12 mouse cellular contexts compared by ENCODE assay signal in the genomic region with DNA sequence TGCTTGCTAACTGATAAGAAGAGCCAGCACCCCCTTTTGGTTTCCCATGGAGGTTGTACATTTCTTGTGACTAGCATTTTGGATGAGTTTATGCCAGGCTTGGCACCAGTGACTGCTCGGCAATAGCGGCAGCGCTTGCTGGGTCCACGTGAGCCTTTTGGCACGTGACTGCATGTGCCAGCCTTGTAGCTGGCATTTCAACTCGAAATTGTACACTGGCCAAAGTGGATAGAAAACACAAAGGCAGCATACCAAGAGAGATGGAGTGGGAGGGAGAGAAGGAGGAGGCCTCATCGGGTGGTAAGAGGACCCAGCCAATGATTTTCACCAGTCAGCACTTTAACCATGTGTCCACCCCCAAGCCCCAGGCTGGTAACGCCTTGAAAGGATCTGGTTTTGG. TPM values are rescaled to one million over a fixed set of nuclear protein-coding genes. Genes with fewer than 3 reads are reported as not detected.
A peak's percentile ranks its signal among the peaks of the same experiment; 100 is the strongest.
DNase-seq lines count a peak whose midpoint lies in the region; ATAC-seq lines count a peak whose summit lies in the region.
"Had no signal": no experiment of that assay in that cellular context is flagged by ENCODE, and none has a peak within 500 bp of the region (broad histone marks: within the 10 kb centered on the region; RNA-seq: fewer than 3 reads in every experiment).

No protein-coding gene starts in this region.

- no peaks in the 10 kb centered on the region for H3K36me3 ChIP-seq in hindbrain, embryonic 15.5 days
- no peaks in the 10 kb centered on the region for H3K36me3 ChIP-seq in hindbrain, embryonic 10.5 days
- no peaks in the 10 kb centered on the region for H3K36me3 ChIP-seq in hindbrain, embryonic 16.5 days (ENCODE audit: control insufficient read depth, insufficient read depth, low read length)
- H3K36me3 ChIP-seq: embryonic facial prominence, embryonic 12.5 days; limb, embryonic 13.5 days had no signal

- 50% methylated on average over 8 of the region's 8 CpGs for WGBS in hindbrain, embryonic 15.5 days
- 76% methylated on average over 8 of the region's 8 CpGs for WGBS in hindbrain, embryonic 10.5 days
- 46% methylated on average over 8 of the region's 8 CpGs for WGBS in hindbrain, embryonic 16.5 days

- no peak overlapping the region for H3K27ac ChIP-seq in hindbrain, embryonic 15.5 days (replicated peaks)
- no peak overlapping the region for H3K27ac ChIP-seq in hindbrain, embryonic 10.5 days
- no peak overlapping the region for H3K27ac ChIP-seq in hindbrain, embryonic 16.5 days (ENCODE audit: low read depth, low read length)
- H3K27ac ChIP-seq: embryonic facial prominence, embryonic 12.5 days; limb, embryonic 13.5 days had no signal

- H3K27me3 ChIP-seq in hindbrain, embryonic 15.5 days: no peaks in the 10 kb centered on the region
- H3K27me3 ChIP-seq in hindbrain, embryonic 10.5 days (ENCODE audit: insufficient read depth, poor library complexity, severe bottlenecking): no peaks in the 10 kb centered on the region
- H3K27me3 ChIP-seq in hindbrain, embryonic 16.5 days (replicated peaks; ENCODE audit: control insufficient read depth, insufficient read depth, low read length): no peaks in the 10 kb centered on the region
- H3K27me3 ChIP-seq: embryonic facial prominence, embryonic 12.5 days; limb, embryonic 13.5 days had no signal

- ATAC-seq in hindbrain, embryonic 15.5 days (ENCODE audit: low FRiP score, low read depth): peak; percentile 79
- peak; percentile 57 for ATAC-seq in cerebellum, adult (ENCODE audit: insufficient number of reproducible peaks, low FRiP score, low TSS enrichment)
- ATAC-seq in hindbrain, embryonic 16.5 days: peak; percentile 81

- H3K4me1 ChIP-seq in hindbrain, embryonic 15.5 days (replicated peaks): peaks cover 16% of the 10 kb centered on the region; the same call in 1 of the 2 replicates
- no peaks in the 10 kb centered on the region for H3K4me1 ChIP-seq in hindbrain, embryonic 10.5 days (replicated peaks)
- peaks cover 8% of the 10 kb centered on the region for H3K4me1 ChIP-seq in hindbrain, embryonic 16.5 days (ENCODE audit: control insufficient read depth, insufficient read depth, low read depth, low read length)
- H3K4me1 ChIP-seq: embryonic facial prominence, embryonic 12.5 days; limb, embryonic 13.5 days had no signal

- no peak overlapping the region for H3K9ac ChIP-seq in hindbrain, embryonic 15.5 days
- no peak overlapping the region for H3K9ac ChIP-seq in hindbrain, embryonic 16.5 days (ENCODE audit: low read depth, low read length)
- H3K9ac ChIP-seq: embryonic facial prominence, embryonic 12.5 days; limb, embryonic 13.5 days had no signal

- H3K4me2 ChIP-seq in hindbrain, embryonic 15.5 days: no peak overlapping the region
- H3K4me2 ChIP-seq in hindbrain, embryonic 16.5 days (ENCODE audit: low read length): no peak overlapping the region
- H3K4me2 ChIP-seq: embryonic facial prominence, embryonic 12.5 days; limb, embryonic 13.5 days had no signal

- H3K9me3 ChIP-seq in hindbrain, embryonic 15.5 days: no peaks in the 10 kb centered on the region
- no peaks in the 10 kb centered on the region for H3K9me3 ChIP-seq in hindbrain, embryonic 10.5 days
- H3K9me3 ChIP-seq in hindbrain, embryonic 16.5 days (ENCODE audit: control insufficient read depth, low read length): no peaks in the 10 kb centered on the region
- H3K9me3 ChIP-seq: embryonic facial prominence, embryonic 12.5 days; limb, embryonic 13.5 days had no signal

- no peak overlapping the region for H3K4me3 ChIP-seq in hindbrain, embryonic 15.5 days
- H3K4me3 ChIP-seq in hindbrain, embryonic 10.5 days: no peak overlapping the region
- no peak overlapping the region for H3K4me3 ChIP-seq in hindbrain, embryonic 16.5 days (ENCODE audit: low read length)
- H3K4me3 ChIP-seq: embryonic facial prominence, embryonic 12.5 days; limb, embryonic 13.5 days had no signal

- DNase-seq in hindbrain, embryonic 10.5 days (ENCODE audit: low spot score): no peak
- peak; percentile 13 for DNase-seq in lung, postnatal 10 days
- DNase-seq in spleen, postnatal 10 days (ENCODE audit: low spot score in 2 of 2): no peak
- no peak for DNase-seq in gastrocnemius, adult 18-20 months (ENCODE audit: low spot score)
- DNase-seq in spleen, adult 18-20 months: no peak

RNA-seq across cellular contexts. Expression of a gene that starts 34.4 kb away (rescaled TPM):
- polyA plus RNA-seq in hindbrain, embryonic 15.5 days (2015; fragmentation: Nextera tagmentation; extraction: Ambion mirVana): 1.1 and 1.8 TPM in 2 replicates
- polyA plus RNA-seq in hindbrain, embryonic 10.5 days (2016; fragmentation: Nextera tagmentation; extraction: Ambion mirVana): not detected in 2 replicates
- 1.5 and 1.7 TPM in 2 replicates for polyA plus RNA-seq in hindbrain, embryonic 16.5 days (2015; fragmentation: Nextera tagmentation; extraction: Ambion mirVana)
- total RNA-seq in gastrocnemius, adult 18-20 months (2021): not detected
- total RNA-seq: ES-E14; neutrophil, adult 5-6 weeks had no signal
- polyA plus RNA-seq: embryonic facial prominence, embryonic 12.5 days; limb, embryonic 13.5 days had no signal
